Mouse (Mus musculus): ENCODE results near the gene Fgf12. TPM values are rescaled to one million over a fixed set of nuclear protein-coding genes. Genes with fewer than 3 reads are reported as not detected.

The Fgf12 gene
- not detected for polyA plus RNA-seq (2017; shearing (Covaris generic))

DNA sequence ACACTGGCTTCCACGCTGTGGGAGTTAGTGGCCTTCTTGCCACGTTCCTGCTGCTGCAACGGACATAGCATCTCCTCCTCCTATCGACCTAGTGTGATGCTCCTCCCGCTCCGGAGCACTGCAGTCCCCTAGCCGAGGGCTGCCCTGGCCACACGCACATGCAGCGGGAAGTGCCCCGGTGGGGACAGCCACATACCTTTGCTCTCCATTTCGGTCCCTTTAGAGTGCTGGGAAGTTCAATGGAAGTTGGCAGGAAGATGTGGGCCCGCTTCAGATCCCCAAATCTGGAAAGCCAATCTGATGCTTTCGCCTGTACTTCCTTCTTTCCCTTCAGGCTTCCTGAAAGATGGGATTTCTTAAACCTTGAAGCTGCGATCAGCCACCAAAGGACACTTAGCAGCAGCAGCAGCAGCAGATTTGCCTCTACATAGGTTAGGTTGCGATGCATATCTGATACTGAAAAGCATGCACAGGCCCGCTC lies at the start of gene Fgf12:
Gene Fgf12 (minus strand): TSS at position 431 of the 481 bp plus-strand sequence.

Other genes with a start within 250 kb of the Fgf12 start
- gene Mb21d2, start 176.6 kb upstream of the Fgf12 start, polyA plus RNA-seq (2017; shearing (Covaris generic)): not detected